Mouse (Mus musculus) myocyte (in vitro differentiated cells): ENCODE data around the gene Nox1.

Source experiments
- POLR2A ChIP-seq: IDR thresholded peaks from one replicate; pipeline ENCODE4 v1.6.1; 2011; ENCODE audit warnings: low read depth, mild to moderate bottlenecking, control low read depth, moderate library complexity; ENCODE audit not compliant: insufficient read length
- SRF ChIP-seq: IDR thresholded peaks from one replicate; pipeline ENCODE4 v1.6.1; 2011; ENCODE audit warnings: low read depth; ENCODE audit not compliant: control insufficient read depth, insufficient read length

- TF ChIP-seq POLR2A (no peak), SRF (no peak)
These were observed at the start of gene Nox1 for GRCm38 (mm10) chrX:134221856-134222255.
